Mouse (Mus musculus): ENCODE results near the gene Ano6. TPM values are rescaled to one million over a fixed set of nuclear protein-coding genes. Genes with fewer than 3 reads are reported as not detected.

Gene Ano6
- polyA plus RNA-seq, 1 experiment from 2014 or later, result 30.8 TPM

GRCm38 (mm10) chr15:95948411-95948810 is 157.8 kb downstream of the Ano6 start:
- Histone ChIP-seq H3K9ac (ENCODE audit: low read length) (no peak overlapping the region), H3K27ac (ENCODE audit: low read depth, low read length) (no peak overlapping the region), H3K36me3 (ENCODE audit: control insufficient read depth, insufficient read depth, low read length) (no peaks in the 10 kb centered on the region; the same call in 1 of the 2 replicates), H3K27me3 (ENCODE audit: control insufficient read depth, insufficient read depth, low read length) (no peaks in the 10 kb centered on the region), H3K4me3 (ENCODE audit: low read depth, low read length) (no peak overlapping the region), H3K9me3 (ENCODE audit: control insufficient read depth, low read length) (no peaks in the 10 kb centered on the region), H3K4me1 (ENCODE audit: control insufficient read depth, insufficient read depth, low read length) (0 out of 2 replicates have a peak, but pooled peaks cover 2% of the 10 kb centered on the region), H3K4me2 (no peak overlapping the region)
- ATAC-seq (ENCODE audit: low FRiP score) (no peak), DNase-seq (ENCODE audit: low spot score, missing footprints) (no peak)
- 95% methylated on average over 18 of the region's 18 CpGs for WGBS

GRCm38 (mm10) chr15:95949336-95949735 is 158.7 kb downstream of the Ano6 start:
- H3K27me3 ChIP-seq (ENCODE audit: control insufficient read depth, insufficient read depth, low read length), result no peaks in the 10 kb centered on the region
- no peaks in the 10 kb centered on the region for H3K9me3 ChIP-seq (ENCODE audit: control insufficient read depth, low read length)
- H3K36me3 ChIP-seq (ENCODE audit: control insufficient read depth, insufficient read depth, low read length), result no peaks in the 10 kb centered on the region; the same call in 1 of the 2 replicates
- 91% methylated on average over 13 of the region's 13 CpGs for WGBS
- no peak for ATAC-seq (ENCODE audit: low FRiP score)
- no peak for DNase-seq (ENCODE audit: low spot score, missing footprints)
- H3K27ac ChIP-seq (ENCODE audit: low read depth, low read length), result no peak overlapping the region
- no peak overlapping the region for H3K4me2 ChIP-seq
- H3K9ac ChIP-seq (ENCODE audit: low read length), result no peak overlapping the region
- no peak overlapping the region for H3K4me3 ChIP-seq (ENCODE audit: low read depth, low read length)
- H3K4me1 ChIP-seq (ENCODE audit: control insufficient read depth, insufficient read depth, low read length), result 0 out of 2 replicates have a peak, but pooled peaks cover 2% of the 10 kb centered on the region

- no peak overlapping the region for H3K27ac ChIP-seq (ENCODE audit: low read depth, low read length)
- 59% methylated on average over 5 of the region's 5 CpGs for WGBS
- no peak overlapping the region for H3K4me3 ChIP-seq (ENCODE audit: low read depth, low read length)
- H3K36me3 ChIP-seq (ENCODE audit: control insufficient read depth, insufficient read depth, low read length), result no peaks in the 10 kb centered on the region; the same call in 1 of the 2 replicates
- no peak overlapping the region for H3K9ac ChIP-seq (ENCODE audit: low read length)
- no peaks in the 10 kb centered on the region for H3K9me3 ChIP-seq (ENCODE audit: control insufficient read depth, low read length)
- no peaks in the 10 kb centered on the region for H3K27me3 ChIP-seq (ENCODE audit: control insufficient read depth, insufficient read depth, low read length)
- no peaks in the 10 kb centered on the region for H3K4me1 ChIP-seq (ENCODE audit: control insufficient read depth, insufficient read depth, low read length)
- no peak overlapping the region for H3K4me2 ChIP-seq
- ATAC-seq (ENCODE audit: low FRiP score) (no peak), DNase-seq (ENCODE audit: low spot score, missing footprints) (no peak)
These were observed 160.9 kb downstream of the Ano6 start for GRCm38 (mm10) chr15:95951497-95951896.

GRCm38 (mm10) chr15:95956692-95957091 is 166.0 kb downstream of the Ano6 start:
- Histone ChIP-seq H3K36me3 (ENCODE audit: control insufficient read depth, insufficient read depth, low read length) (no peaks in the 10 kb centered on the region), H3K4me1 (ENCODE audit: control insufficient read depth, insufficient read depth, low read length) (no peaks in the 10 kb centered on the region), H3K4me3 (ENCODE audit: low read depth, low read length) (no peak overlapping the region), H3K27me3 (ENCODE audit: control insufficient read depth, insufficient read depth, low read length) (no peaks in the 10 kb centered on the region), H3K27ac (ENCODE audit: low read depth, low read length) (no peak overlapping the region), H3K9ac (ENCODE audit: low read length) (no peak overlapping the region), H3K4me2 (no peak overlapping the region), H3K9me3 (ENCODE audit: control insufficient read depth, low read length) (no peaks in the 10 kb centered on the region)
- ATAC-seq (ENCODE audit: low FRiP score) (no peak), DNase-seq (ENCODE audit: low spot score, missing footprints) (no peak)
- WGBS, result 97% methylated on average over 3 of the region's 3 CpGs

GRCm38 (mm10) chr15:95962411-95963123 is 171.9 kb downstream of the Ano6 start:
- H3K27ac ChIP-seq (ENCODE audit: low read depth, low read length), result no peak overlapping the region
- no peaks in the 10 kb centered on the region for H3K36me3 ChIP-seq (ENCODE audit: control insufficient read depth, insufficient read depth, low read length)
- WGBS, result 86% methylated on average over 3 of the region's 3 CpGs
- no peaks in the 10 kb centered on the region for H3K9me3 ChIP-seq (ENCODE audit: control insufficient read depth, low read length)
- no peak overlapping the region for H3K9ac ChIP-seq (ENCODE audit: low read length)
- H3K4me2 ChIP-seq, result no peak overlapping the region
- no peaks in the 10 kb centered on the region for H3K27me3 ChIP-seq (ENCODE audit: control insufficient read depth, insufficient read depth, low read length)
- no peak overlapping the region for H3K4me3 ChIP-seq (ENCODE audit: low read depth, low read length)
- DNase-seq (ENCODE audit: low spot score, missing footprints) (no peak), ATAC-seq (ENCODE audit: low FRiP score) (no peak)
- H3K4me1 ChIP-seq (ENCODE audit: control insufficient read depth, insufficient read depth, low read length), result no peaks in the 10 kb centered on the region

- no peaks in the 10 kb centered on the region for H3K36me3 ChIP-seq (ENCODE audit: control insufficient read depth, insufficient read depth, low read length)
- 76% methylated on average over 10 of the region's 10 CpGs for WGBS
- H3K4me3 ChIP-seq (ENCODE audit: low read depth, low read length), result no peak overlapping the region
- H3K27ac ChIP-seq (ENCODE audit: low read depth, low read length), result no peak overlapping the region
- peak; percentile 64 for DNase-seq (ENCODE audit: low spot score, missing footprints)
- H3K27me3 ChIP-seq (ENCODE audit: control insufficient read depth, insufficient read depth, low read length), result no peaks in the 10 kb centered on the region
- H3K9ac ChIP-seq (ENCODE audit: low read length), result no peak overlapping the region
- no peak for ATAC-seq (ENCODE audit: low FRiP score)
- H3K9me3 ChIP-seq (ENCODE audit: control insufficient read depth, low read length), result no peaks in the 10 kb centered on the region
- H3K4me1 ChIP-seq (ENCODE audit: control insufficient read depth, insufficient read depth, low read length), result no peaks in the 10 kb centered on the region
- H3K4me2 ChIP-seq, result no peak overlapping the region
These were observed 172.5 kb downstream of the Ano6 start for GRCm38 (mm10) chr15:95963124-95963482.

- 88% methylated on average over 12 of the region's 12 CpGs for WGBS
- Histone ChIP-seq H3K36me3 (ENCODE audit: control insufficient read depth, insufficient read depth, low read length) (no peaks in the 10 kb centered on the region), H3K27me3 (ENCODE audit: control insufficient read depth, insufficient read depth, low read length) (no peaks in the 10 kb centered on the region), H3K4me1 (ENCODE audit: control insufficient read depth, insufficient read depth, low read length) (no peaks in the 10 kb centered on the region), H3K9me3 (ENCODE audit: control insufficient read depth, low read length) (no peaks in the 10 kb centered on the region), H3K4me2 (no peak overlapping the region), H3K9ac (ENCODE audit: low read length) (no peak overlapping the region), H3K27ac (ENCODE audit: low read depth, low read length) (no peak overlapping the region), H3K4me3 (ENCODE audit: low read depth, low read length) (no peak overlapping the region)
- ATAC-seq (ENCODE audit: low FRiP score) (no peak), DNase-seq (ENCODE audit: low spot score, missing footprints) (peak; percentile 37)
These were observed 173.0 kb downstream of the Ano6 start for GRCm38 (mm10) chr15:95963533-95964250.

- Histone ChIP-seq H3K9me3 (ENCODE audit: control insufficient read depth, low read length) (no peaks in the 10 kb centered on the region), H3K9ac (ENCODE audit: low read length) (no peak overlapping the region), H3K36me3 (ENCODE audit: control insufficient read depth, insufficient read depth, low read length) (no peaks in the 10 kb centered on the region), H3K4me3 (ENCODE audit: low read depth, low read length) (no peak overlapping the region), H3K4me2 (no peak overlapping the region), H3K27ac (ENCODE audit: low read depth, low read length) (no peak overlapping the region), H3K4me1 (ENCODE audit: control insufficient read depth, insufficient read depth, low read length) (no peaks in the 10 kb centered on the region), H3K27me3 (ENCODE audit: control insufficient read depth, insufficient read depth, low read length) (no peaks in the 10 kb centered on the region)
- DNase-seq (ENCODE audit: low spot score, missing footprints) (peak; percentile 75), ATAC-seq (ENCODE audit: low FRiP score) (no peak)
- 87% methylated on average over 4 of the region's 4 CpGs for WGBS
These were observed 173.6 kb downstream of the Ano6 start for GRCm38 (mm10) chr15:95964251-95964561.

GRCm38 (mm10) chr15:95966979-95967378 is 176.3 kb downstream of the Ano6 start:
- ATAC-seq (ENCODE audit: low FRiP score), result no peak

More at GRCm38 (mm10) chr15:95966979-95967378, 176.3 kb downstream of the Ano6 start:
- Histone ChIP-seq H3K36me3 (ENCODE audit: control insufficient read depth, insufficient read depth, low read length) (no peaks in the 10 kb centered on the region), H3K4me3 (ENCODE audit: low read depth, low read length) (no peak overlapping the region), H3K27ac (ENCODE audit: low read depth, low read length) (no peak overlapping the region), H3K4me1 (ENCODE audit: control insufficient read depth, insufficient read depth, low read length) (no peaks in the 10 kb centered on the region), H3K9ac (ENCODE audit: low read length) (no peak overlapping the region), H3K27me3 (ENCODE audit: control insufficient read depth, insufficient read depth, low read length) (no peaks in the 10 kb centered on the region), H3K4me2 (no peak overlapping the region), H3K9me3 (ENCODE audit: control insufficient read depth, low read length) (no peaks in the 10 kb centered on the region)
- 100% methylated on average over 2 of the region's 2 CpGs for WGBS
- DNase-seq (ENCODE audit: low spot score, missing footprints), result no peak
